8 mouse cellular contexts compared by ENCODE assay signal in the genomic region with DNA sequence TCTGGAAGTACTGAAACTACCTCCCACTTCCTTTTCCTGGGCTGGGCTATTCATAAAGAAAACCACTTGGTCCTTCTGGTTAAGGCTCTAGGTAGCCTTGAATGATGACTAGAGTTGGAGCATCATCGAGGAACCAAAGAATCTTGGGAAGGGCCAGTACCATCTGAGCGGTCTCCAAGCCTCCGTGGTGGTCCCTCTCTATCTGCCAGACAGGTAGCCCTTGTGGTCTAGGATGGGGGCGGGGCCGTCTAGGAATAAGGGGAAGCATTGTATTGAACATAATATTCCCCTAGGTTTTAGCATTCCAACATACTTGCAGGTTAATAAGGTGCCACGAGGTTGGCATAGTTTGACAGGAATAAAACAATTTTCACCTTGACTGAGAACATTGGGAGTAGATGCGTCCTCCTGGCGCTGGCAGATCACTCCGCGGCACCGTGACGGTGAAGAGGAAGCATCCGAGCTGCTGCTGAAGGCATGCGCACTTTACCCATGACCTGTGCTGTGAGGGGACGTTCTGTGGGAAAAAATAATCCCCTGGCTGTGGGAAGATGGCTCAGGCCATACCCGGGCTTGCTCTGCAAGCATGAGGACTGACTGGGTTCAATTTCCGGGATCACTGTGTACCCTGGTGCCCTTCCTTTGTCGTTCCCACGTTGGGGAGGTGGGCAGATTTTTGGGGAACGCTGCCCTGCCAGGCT. TPM values are rescaled to one million over a fixed set of nuclear protein-coding genes. Genes with fewer than 3 reads are reported as not detected.
DNase-seq lines count a peak whose midpoint lies in the region; ATAC-seq and TF ChIP-seq lines count a peak whose summit lies in the region.

No protein-coding gene starts in this region.

- no peak for TF ChIP-seq CTCF in bone marrow macrophage, adult 2 months (IDR thresholded peaks at IDR 0.05; ENCODE audit: low read depth, low read length)

- TF ChIP-seq POLR2A in bone marrow macrophage, adult 2 months (IDR thresholded peaks at IDR 0.05; ENCODE audit: borderline replicate concordance, low read depth, low read length): no peak

- peak overlapping the region; percentile 46 for H3K4me2 ChIP-seq in forebrain, embryonic 14.5 days (ENCODE audit: low read length)
- H3K4me2 ChIP-seq in liver, embryonic 13.5 days: peak overlapping the region; percentile 50

- no peak overlapping the region for H3K27ac ChIP-seq in bone marrow macrophage, adult 2 months (ENCODE audit: insufficient read depth, low read depth, low read length)
- no peak overlapping the region for H3K27ac ChIP-seq in forebrain, embryonic 14.5 days (ENCODE audit: low read depth, low read length)
- H3K27ac ChIP-seq in liver, embryonic 13.5 days: no peak overlapping the region

- H3K9ac ChIP-seq in forebrain, embryonic 14.5 days (ENCODE audit: low read length): peak overlapping the region; percentile 30; the same call in 1 of the 2 replicates
- H3K9ac ChIP-seq in liver, embryonic 13.5 days: no peak overlapping the region

- H3K9me3 ChIP-seq in forebrain, embryonic 14.5 days (replicated peaks; ENCODE audit: control insufficient read depth, low read length): no peaks in the 10 kb centered on the region
- H3K9me3 ChIP-seq in liver, embryonic 13.5 days (replicated peaks): no peaks in the 10 kb centered on the region

- H3K4me3 ChIP-seq in bone marrow macrophage, adult 2 months (ENCODE audit: insufficient read depth, low read length): peak overlapping the region; percentile 15; the same call in 1 of the 2 replicates
- peak overlapping the region; percentile 17 for H3K4me3 ChIP-seq in forebrain, embryonic 14.5 days (ENCODE audit: low read depth, low read length)
- peak overlapping the region; percentile 14; the same call in 1 of the 2 replicates for H3K4me3 ChIP-seq in liver, embryonic 13.5 days (replicated peaks)

- peak; percentile 47; the same call in 1 of the 2 replicates for ATAC-seq in forebrain, embryonic 14.5 days
- no peak for ATAC-seq in liver, embryonic 13.5 days (ENCODE audit: low read depth)

- DNase-seq in kidney, postnatal 4 days: peak; percentile 46 to 66
- DNase-seq in kidney, postnatal 36 days: no peak
- DNase-seq in forebrain, embryonic 14.5 days (ENCODE audit: low spot score): peak; percentile 63
- DNase-seq in liver, embryonic 13.5 days: no peak
- peak; percentile 35 for DNase-seq in right cerebral cortex, postnatal 4 days
- no peak for DNase-seq in MN1 (ENCODE audit: low spot score)
- no peak for DNase-seq in kidney, postnatal 14 days

- no peaks in the 10 kb centered on the region for H3K27me3 ChIP-seq in forebrain, embryonic 14.5 days (replicated peaks; ENCODE audit: control insufficient read depth, insufficient read depth, low read length)
- peaks cover 21% of the 10 kb centered on the region for H3K27me3 ChIP-seq in liver, embryonic 13.5 days

- no peaks in the 10 kb centered on the region for H3K36me3 ChIP-seq in forebrain, embryonic 14.5 days (ENCODE audit: control insufficient read depth, insufficient read depth, low read length)
- no peaks in the 10 kb centered on the region for H3K36me3 ChIP-seq in liver, embryonic 13.5 days

- H3K4me1 ChIP-seq in bone marrow macrophage, adult 2 months (ENCODE audit: control insufficient read depth, insufficient read depth, low read length): peaks cover 7% of the 10 kb centered on the region
- peaks cover 3% of the 10 kb centered on the region for H3K4me1 ChIP-seq in forebrain, embryonic 14.5 days (ENCODE audit: control insufficient read depth, insufficient read depth, low read length)
- H3K4me1 ChIP-seq in liver, embryonic 13.5 days (replicated peaks): peaks cover 59% of the 10 kb centered on the region

- WGBS in forebrain, embryonic 14.5 days: 19% methylated on average over 20 of the region's 20 CpGs
- WGBS in liver, embryonic 13.5 days (ENCODE audit: insufficient replicate concordance): 14% methylated on average over 20 of the region's 20 CpGs

RNA-seq across cellular contexts. Expression of a gene that starts 16.3 kb away (rescaled TPM):
- polyA plus RNA-seq in bone marrow macrophage, adult 2 months (2012; ENCODE audit: insufficient read depth, insufficient read length, missing spikeins): not detected in 2 replicates
- polyA plus RNA-seq in forebrain, embryonic 14.5 days (2014; fragmentation: Nextera tagmentation; extraction: Ambion mirVana): 6.0 and 7.3 TPM in 2 replicates
- polyA plus RNA-seq in liver, embryonic 13.5 days (2015; fragmentation: Nextera tagmentation; extraction: Ambion mirVana): 2.0 and 2.4 TPM in 2 replicates

Comparison
In these comparisons a context has a peak if more than half of its experiments do, and no peak if none do; other contexts are left out.
1. DNase-seq: peak in kidney, postnatal 4 days (2 of 2), forebrain, embryonic 14.5 days (single experiment) and right cerebral cortex, postnatal 4 days (single experiment); none in kidney, postnatal 36 days (0 of 2), liver, embryonic 13.5 days (single experiment), MN1 (single experiment) and kidney, postnatal 14 days (single experiment).
2. Peak in every context shown above with its lines, with median percentiles within 50 percentile points of each other: H3K4me3 ChIP-seq.